Mouse (Mus musculus) myocyte (in vitro differentiated cells): ENCODE results near the gene Afp.

Source experiments
- CEBPB ChIP-seq: IDR thresholded peaks from 2 replicates; pipeline ENCODE4 v1.6.1; 2011; ENCODE audit warnings: mild to moderate bottlenecking, moderate library complexity; ENCODE audit not compliant: poor library complexity, insufficient read depth, severe bottlenecking
- E2F4 ChIP-seq: IDR thresholded peaks from one replicate; pipeline ENCODE4 v1.6.1; 2011; ENCODE audit warnings: mild to moderate bottlenecking, control low read depth, moderate library complexity; ENCODE audit not compliant: insufficient read depth
- MAX ChIP-seq: IDR thresholded peaks from one replicate; pipeline ENCODE4 v1.6.1; 2011; ENCODE audit warnings: low read depth, mild to moderate bottlenecking, control low read depth
- MYOD1 ChIP-seq, 3 experiments: IDR thresholded peaks; one replicate each; pipeline ENCODE4 v1.6.1; 2011; ENCODE audit warnings: control low read depth in 2 of 3, low read depth in 2 of 3, mild to moderate bottlenecking in 2 of 3, moderate library complexity in 1 of 3; ENCODE audit not compliant: insufficient read length in 2 of 3, control insufficient read depth in 1 of 3
- MYOG ChIP-seq, 3 experiments: IDR thresholded peaks; one replicate each; pipeline ENCODE4 v1.6.1; 2011; ENCODE audit warnings: control low read depth in 2 of 3, low read depth in 2 of 3, mild to moderate bottlenecking in 2 of 3; ENCODE audit not compliant: insufficient read length in 2 of 3, control insufficient read depth in 1 of 3, insufficient read depth in 1 of 3
- POLR2A ChIP-seq: IDR thresholded peaks from one replicate; pipeline ENCODE4 v1.6.1; 2011; ENCODE audit warnings: low read depth, mild to moderate bottlenecking, control low read depth, moderate library complexity; ENCODE audit not compliant: insufficient read length
- POLR2AphosphoS2 ChIP-seq: IDR thresholded peaks from one replicate; pipeline ENCODE4 v1.6.1; 2011; ENCODE audit warnings: low read depth, control low read depth; ENCODE audit not compliant: insufficient read length
- REST ChIP-seq: IDR thresholded peaks from one replicate; pipeline ENCODE4 v1.6.1; 2011; ENCODE audit warnings: mild to moderate bottlenecking, control low read depth, moderate library complexity; ENCODE audit not compliant: insufficient read depth, insufficient read length
- TCF12 ChIP-seq: IDR thresholded peaks from one replicate; pipeline ENCODE4 v1.6.1; 2011; ENCODE audit warnings: mild to moderate bottlenecking, control low read depth; ENCODE audit not compliant: poor library complexity, insufficient read depth, severe bottlenecking
- TCF3 ChIP-seq: IDR thresholded peaks from one replicate; pipeline ENCODE4 v1.6.1; 2011; ENCODE audit warnings: low read depth, control low read depth; ENCODE audit not compliant: insufficient read length
- USF1 ChIP-seq: IDR thresholded peaks from one replicate; pipeline ENCODE4 v1.6.1; 2011; ENCODE audit warnings: low read depth, mild to moderate bottlenecking, control low read depth, moderate library complexity

GRCm38 (mm10) chr5:90477308-90478140, 13.0 kb upstream of the Afp start:
- TF ChIP-seq TCF12, result no peak
- TF ChIP-seq MAX, result no peak
- no peak for TF ChIP-seq POLR2A
- no peak for TF ChIP-seq USF1
- no peak for TF ChIP-seq MYOG (IDR thresholded peaks at IDR 0.05; ENCODE audit: control insufficient read depth in 1 of 3, insufficient read depth in 1 of 3, insufficient read length in 2 of 3, low read depth in 2 of 3)
- TF ChIP-seq CEBPB, result no peak
- TF ChIP-seq REST, result no peak
- no peak for TF ChIP-seq MYOD1 (IDR thresholded peaks at IDR 0.05; ENCODE audit: control insufficient read depth in 1 of 3, insufficient read length in 2 of 3, low read depth in 2 of 3)
- TF ChIP-seq E2F4, result no peak
- TF ChIP-seq TCF3, result no peak
- no peak for TF ChIP-seq POLR2AphosphoS2
